Mouse (Mus musculus) olfactory bulb, adult 2 months (tissue): ENCODE data around the gene Nrgn.

ENCODE experiments used
- CTCF ChIP-seq: fragments of 200-500 bp; IDR thresholded peaks from 2 replicates; pipeline ENCODE4 v1.5.1; 2012; ENCODE audit warnings: low read depth, mild to moderate bottlenecking, low read length, moderate library complexity; ENCODE audit not compliant: insufficient read depth
- POLR2A ChIP-seq: fragments of 200-500 bp; IDR thresholded peaks from 2 replicates; pipeline ENCODE4 v1.6.1; 2012; ENCODE audit warnings: mild to moderate bottlenecking, low read depth, low read length, moderate library complexity; ENCODE audit not compliant: insufficient read depth

DNA sequence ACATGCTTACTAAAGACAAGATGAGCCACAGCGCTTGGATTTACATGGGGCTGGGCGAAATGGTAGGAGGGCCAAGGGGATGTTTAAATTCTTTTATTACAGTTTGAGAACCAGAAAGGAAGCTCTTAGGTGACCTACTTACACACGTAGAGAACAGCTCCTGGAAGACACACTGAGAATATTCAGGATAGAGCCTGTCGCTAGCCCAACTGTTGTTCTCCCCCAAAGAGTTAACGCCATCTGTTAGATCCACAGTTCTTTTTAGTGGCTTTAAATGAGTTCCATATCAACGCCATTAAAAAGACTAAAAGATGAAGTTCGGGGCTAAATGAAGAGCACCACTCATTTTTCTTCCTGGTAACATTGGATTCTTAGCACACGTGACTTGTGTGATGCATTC lies 33.7 kb downstream of the Nrgn start:
- no peak for TF ChIP-seq CTCF
- TF ChIP-seq POLR2A: no peak
